Mouse (Mus musculus) MEL (cell line): ENCODE results near the gene Trim46. TPM values are rescaled to one million over a fixed set of nuclear protein-coding genes. Genes with fewer than 3 reads are reported as not detected.

Experiments used
- DNase-seq: peaks from one replicate; pipeline ENCODE4 v3.0.0; 2011; ENCODE audit warnings: low read depth, low spot score
- H3K27ac ChIP-seq: 2 replicates; pipeline ENCODE4 v1.5.1; 2012; ENCODE audit warnings: low read depth, mild to moderate bottlenecking, control low read depth, low read length, moderate library complexity; ENCODE audit not compliant: control insufficient read depth
- H3K27me3 ChIP-seq, 2 experiments: fragments of 150-350 bp in 1 of 2; sonication (generic) in 1 of 2; 2 replicates each; pipeline ENCODE4 v1.6.1; 2012; ENCODE audit warnings: low read length in 2 of 2, mild to moderate bottlenecking in 2 of 2, improper control_type of control experiment in 1 of 2, moderate library complexity in 1 of 2; ENCODE audit not compliant: insufficient read depth in 2 of 2, control insufficient read depth in 1 of 2
- H3K36me3 ChIP-seq, 2 experiments: 2 replicates each; pipeline ENCODE4 v1.6.1; 2012 to 2014; ENCODE audit warnings: low read length in 2 of 2, improper control_type of control experiment in 1 of 2, inconsistent platforms in 1 of 2, mild to moderate bottlenecking in 1 of 2; ENCODE audit not compliant: insufficient read depth in 2 of 2, control insufficient read depth in 1 of 2
- H3K4me1 ChIP-seq, 2 experiments: fragments of 150-350 bp in 1 of 2; sonication (generic) in 1 of 2; 2 replicates each; pipeline ENCODE4 v1.6.1; 2012; ENCODE audit warnings: low read length in 2 of 2, improper control_type of control experiment in 1 of 2, mild to moderate bottlenecking in 1 of 2; ENCODE audit not compliant: insufficient read depth in 2 of 2, control insufficient read depth in 1 of 2
- H3K4me3 ChIP-seq, 2 experiments: fragments of 150-350 bp in 1 of 2; sonication (generic) in 1 of 2; 2 replicates each; pipeline ENCODE4 v1.5.1; 2012; ENCODE audit warnings: low read depth in 2 of 2, low read length in 2 of 2, mild to moderate bottlenecking in 2 of 2, moderate library complexity in 2 of 2, control low read depth in 1 of 2, improper control_type of control experiment in 1 of 2; ENCODE audit not compliant: control insufficient read depth in 1 of 2, insufficient read depth in 1 of 2
- H3K79me2 ChIP-seq: 2 replicates; pipeline ENCODE4 v1.6.1; 2012; ENCODE audit warnings: mild to moderate bottlenecking, low read length, moderate library complexity; ENCODE audit not compliant: control insufficient read depth, poor library complexity, insufficient read depth
- H3K9ac ChIP-seq: 2 replicates; pipeline ENCODE4 v1.6.1; 2012; ENCODE audit warnings: low read depth, mild to moderate bottlenecking, control low read depth, low read length, moderate library complexity; ENCODE audit not compliant: control insufficient read depth, poor library complexity, severe bottlenecking
- H3K9me3 ChIP-seq: fragments of 150-350 bp; sonication (generic); replicated peaks from 2 replicates; pipeline ENCODE4 v1.6.1; 2012; ENCODE audit warnings: mild to moderate bottlenecking, low read length, improper control_type of control experiment, moderate library complexity; ENCODE audit not compliant: insufficient read depth
- BHLHE40 ChIP-seq: IDR thresholded peaks from 2 replicates; pipeline ENCODE4 v1.6.1; 2012; ENCODE audit warnings: low read depth, mild to moderate bottlenecking, inconsistent platforms, low read length, improper control_type of control experiment, borderline replicate concordance
- CHD1 ChIP-seq: IDR thresholded peaks from 2 replicates; pipeline ENCODE4 v1.6.1; 2012; ENCODE audit warnings: low read depth, mild to moderate bottlenecking, inconsistent platforms, low read length, improper control_type of control experiment
- ETS1 ChIP-seq: IDR thresholded peaks from 2 replicates; pipeline ENCODE4 v1.6.1; 2012; ENCODE audit warnings: low read depth, mild to moderate bottlenecking, inconsistent platforms, low read length, improper control_type of control experiment, moderate library complexity
- GABPA ChIP-seq: IDR thresholded peaks from 2 replicates; pipeline ENCODE4 v1.6.1; 2012; ENCODE audit warnings: low read depth, mild to moderate bottlenecking, inconsistent platforms, low read length, improper control_type of control experiment, moderate library complexity
- GATA1 ChIP-seq: IDR thresholded peaks from 2 replicates; pipeline ENCODE4 v1.6.1; 2011; ENCODE audit warnings: low read depth, low read length, improper control_type of control experiment
- HCFC1 ChIP-seq: IDR thresholded peaks from 2 replicates; pipeline ENCODE4 v1.6.1; 2012; ENCODE audit warnings: low read depth, mild to moderate bottlenecking, inconsistent platforms, low read length, improper control_type of control experiment, moderate library complexity
- KAT2A ChIP-seq: conservative IDR thresholded peaks from 2 replicates; pipeline ENCODE4 v1.6.1; 2012; ENCODE audit warnings: low read depth, low read length, improper control_type of control experiment, inconsistent platforms
- MAFK ChIP-seq: IDR thresholded peaks from 2 replicates; pipeline ENCODE4 v1.6.1; 2011; ENCODE audit warnings: low read depth, mild to moderate bottlenecking, low read length, improper control_type of control experiment, borderline replicate concordance
- MAX ChIP-seq: IDR thresholded peaks from 2 replicates; pipeline ENCODE4 v1.6.1; 2011; ENCODE audit warnings: low read length, improper control_type of control experiment
- MEF2A ChIP-seq: IDR thresholded peaks from 2 replicates; pipeline ENCODE4 v1.6.1; 2014; ENCODE audit warnings: low read depth, mild to moderate bottlenecking, inconsistent platforms, low read length, improper control_type of control experiment; ENCODE audit not compliant: poor library complexity, insufficient replicate concordance, severe bottlenecking; ENCODE audit errors: extremely low read depth
- MXI1 ChIP-seq: IDR thresholded peaks from 2 replicates; pipeline ENCODE4 v1.6.1; 2011; ENCODE audit warnings: mild to moderate bottlenecking, low read depth, low read length, improper control_type of control experiment
- NELFE ChIP-seq: IDR thresholded peaks from 2 replicates; pipeline ENCODE4 v1.6.1; 2011; ENCODE audit warnings: low read depth, low read length, improper control_type of control experiment
- NRF1 ChIP-seq: IDR thresholded peaks from 2 replicates; pipeline ENCODE4 v1.6.1; 2014; ENCODE audit warnings: low read depth, mild to moderate bottlenecking, inconsistent platforms, low read length, improper control_type of control experiment, moderate library complexity; ENCODE audit not compliant: poor library complexity, insufficient read depth, severe bottlenecking
- POLR2A ChIP-seq, 2 experiments: IDR thresholded peaks; 2 replicates each; pipeline ENCODE4 v1.6.1; 2011 to 2012; ENCODE audit warnings: low read length in 2 of 2, mild to moderate bottlenecking in 2 of 2, control low read depth in 1 of 2, improper control_type of control experiment in 1 of 2, low read depth in 1 of 2, moderate library complexity in 1 of 2; ENCODE audit not compliant: control insufficient read depth in 1 of 2, insufficient read depth in 1 of 2, poor library complexity in 1 of 2
- RAD21 ChIP-seq: IDR thresholded peaks from 2 replicates; pipeline ENCODE4 v1.6.1; 2011; ENCODE audit warnings: mild to moderate bottlenecking, low read depth, low read length, improper control_type of control experiment
- RCOR1 ChIP-seq: IDR thresholded peaks from 2 replicates; pipeline ENCODE4 v1.6.1; 2012; ENCODE audit warnings: low read depth, mild to moderate bottlenecking, inconsistent platforms, low read length, improper control_type of control experiment
- SIN3A ChIP-seq: IDR thresholded peaks from 2 replicates; pipeline ENCODE4 v1.6.1; 2012; ENCODE audit warnings: low read length, improper control_type of control experiment, inconsistent platforms
- SMC3 ChIP-seq: IDR thresholded peaks from 2 replicates; pipeline ENCODE4 v1.6.1; 2011; ENCODE audit warnings: low read depth, low read length, improper control_type of control experiment
- TAL1 ChIP-seq: IDR thresholded peaks from 2 replicates; pipeline ENCODE4 v1.6.1; 2012; ENCODE audit warnings: mild to moderate bottlenecking, inconsistent platforms, low read length, moderate library complexity, mixed read lengths
- TCF12 ChIP-seq: IDR thresholded peaks from 2 replicates; pipeline ENCODE4 v1.6.1; 2014; ENCODE audit warnings: low read depth, mild to moderate bottlenecking, inconsistent platforms, low read length, improper control_type of control experiment, moderate library complexity
- UBTF ChIP-seq: IDR thresholded peaks from 2 replicates; pipeline ENCODE4 v1.6.1; 2012; ENCODE audit warnings: low read depth, mild to moderate bottlenecking, inconsistent platforms, low read length, improper control_type of control experiment, moderate library complexity, borderline replicate concordance; ENCODE audit not compliant: insufficient read depth
- USF1 ChIP-seq: IDR thresholded peaks from 2 replicates; pipeline ENCODE4 v1.6.1; 2014; ENCODE audit warnings: low read depth, mild to moderate bottlenecking, inconsistent platforms, low read length, improper control_type of control experiment, moderate library complexity
- ZKSCAN1 ChIP-seq: IDR thresholded peaks from 2 replicates; pipeline ENCODE4 v1.6.1; 2012; ENCODE audit warnings: low read depth, mild to moderate bottlenecking, inconsistent platforms, low read length, improper control_type of control experiment, moderate library complexity
- ZMIZ1 ChIP-seq: IDR thresholded peaks from 2 replicates; pipeline ENCODE4 v1.6.1; 2012; ENCODE audit warnings: low read depth, mild to moderate bottlenecking, inconsistent platforms, low read length, improper control_type of control experiment, moderate library complexity
- ZNF384 ChIP-seq: IDR thresholded peaks from 2 replicates; pipeline ENCODE4 v1.6.1; 2012; ENCODE audit warnings: low read depth, mild to moderate bottlenecking, inconsistent platforms, low read length, improper control_type of control experiment
- polyA plus RNA-seq, 2 experiments: library from polyadenylated mRNA; stranded (reverse) in 1 of 2; unstranded in 1 of 2; fragments of >175 nt in 1 of 2; fragments of >200 nt in 1 of 2; gene quantifications; 2 replicates each; pipeline versions ENCODE4 v1.2.1 to v1.2.4; 2012; ENCODE audit warnings: low replicate concordance in 2 of 2, low read depth in 1 of 2; ENCODE audit not compliant: insufficient read length in 2 of 2, insufficient read depth in 1 of 2, missing spikeins in 1 of 2
- total RNA-seq: library from RNA; depleted of rRNA; stranded (reverse); fragments of 300-350 nt; gene quantifications from 2 replicates; pipeline ENCODE4 v1.2.3, GENCODE M21; 2012

The Trim46 gene
- total and polyA plus RNA-seq, 3 experiments, result 3.3 to 7.7 TPM; not detected in 1

DNA sequence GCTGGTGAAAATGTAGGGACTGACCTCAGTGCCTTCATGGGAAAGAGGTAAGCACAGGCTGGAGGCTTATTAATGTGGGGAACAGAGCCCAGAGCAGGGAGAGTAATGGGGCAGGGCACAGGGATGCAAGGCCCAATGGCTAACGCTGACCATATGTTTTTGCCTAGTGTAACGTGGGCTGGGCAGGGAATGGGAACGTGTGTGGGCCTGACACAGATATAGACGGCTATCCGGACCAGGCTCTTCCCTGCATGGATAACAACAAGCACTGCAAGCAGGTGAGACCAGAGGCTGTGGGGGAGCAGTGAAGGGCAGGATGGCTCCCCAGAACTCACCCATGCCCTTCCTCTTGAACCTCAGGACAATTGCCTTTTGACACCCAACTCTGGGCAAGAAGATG, 24.9 kb downstream of the Trim46 start:
- Histone ChIP-seq H3K79me2 (no peaks in the 10 kb centered on the region), H3K27me3 (no peaks in the 10 kb centered on the region), H3K9ac (no peak overlapping the region), H3K4me1 (no peaks in the 10 kb centered on the region), H3K36me3 (no peaks in the 10 kb centered on the region), H3K27ac (no peak overlapping the region), H3K4me3 (no peak overlapping the region), H3K9me3 (no peaks in the 10 kb centered on the region)
- DNase-seq, result no peak
- TF ChIP-seq UBTF, result no peak
- TF ChIP-seq BHLHE40, result no peak
- no peak for TF ChIP-seq GATA1
- no peak for TF ChIP-seq RAD21
- no peak for TF ChIP-seq HCFC1
- TF ChIP-seq TCF12, result no peak
- TF ChIP-seq CHD1, result no peak
- TF ChIP-seq SIN3A, result no peak
- TF ChIP-seq NELFE, result no peak
- TF ChIP-seq MAFK, result no peak
- no peak for TF ChIP-seq NRF1
- TF ChIP-seq ETS1, result no peak
- TF ChIP-seq POLR2A (IDR thresholded peaks at IDR 0.05; ENCODE audit: control insufficient read depth in 1 of 2, insufficient read depth in 1 of 2, low read depth in 1 of 2, low read length in 2 of 2, poor library complexity in 1 of 2), result no peak
- TF ChIP-seq MEF2A, result no peak
- no peak for TF ChIP-seq ZMIZ1
- no peak for TF ChIP-seq TAL1

- H3K9me3 ChIP-seq, result no peaks in the 10 kb centered on the region
- peaks cover 0 to 5% of the 10 kb centered on the region in 2 experiments; a peak in 1 of 4 replicates for H3K36me3 ChIP-seq
- no peaks in the 10 kb centered on the region for H3K27me3 ChIP-seq
- H3K9ac ChIP-seq, result no peak overlapping the region
- H3K4me3 ChIP-seq, result no peak overlapping the region
- H3K27ac ChIP-seq, result no peak overlapping the region
- no peaks in the 10 kb centered on the region for H3K79me2 ChIP-seq
- no peak for DNase-seq
- H3K4me1 ChIP-seq, result peaks cover 2 to 8% of the 10 kb centered on the region in 2 experiments; a peak in 2 of 4 replicates
- TF ChIP-seq ZKSCAN1 (no peak), GABPA (no peak), MXI1 (no peak), USF1 (no peak), SMC3 (no peak), ZNF384 (no peak), RCOR1 (no peak), MAX (no peak), KAT2A (no peak), ZMIZ1 (no peak), HCFC1 (no peak), SIN3A (no peak), UBTF (no peak), CHD1 (no peak), TAL1 (no peak)
Observed at GRCm38 (mm10) chr3:89219546-89219945, 26.6 kb downstream of the Trim46 start.
